Mouse (Mus musculus) testis, adult 2 months (tissue): ENCODE results near the gene Gm20388.

Source experiments
- CTCF ChIP-seq: fragments of 200-500 bp; IDR thresholded peaks from 2 replicates; pipeline ENCODE4 v1.5.1; 2012; ENCODE audit warnings: low read depth, mild to moderate bottlenecking, inconsistent platforms, low read length, moderate library complexity; ENCODE audit not compliant: control insufficient read depth, insufficient read depth, insufficient replicate concordance
- POLR2A ChIP-seq: fragments of 200-500 bp; IDR thresholded peaks from 2 replicates; pipeline ENCODE4 v1.6.1; 2012; ENCODE audit warnings: low read depth, mild to moderate bottlenecking, inconsistent platforms, low read length, moderate library complexity; ENCODE audit not compliant: control insufficient read depth

DNA sequence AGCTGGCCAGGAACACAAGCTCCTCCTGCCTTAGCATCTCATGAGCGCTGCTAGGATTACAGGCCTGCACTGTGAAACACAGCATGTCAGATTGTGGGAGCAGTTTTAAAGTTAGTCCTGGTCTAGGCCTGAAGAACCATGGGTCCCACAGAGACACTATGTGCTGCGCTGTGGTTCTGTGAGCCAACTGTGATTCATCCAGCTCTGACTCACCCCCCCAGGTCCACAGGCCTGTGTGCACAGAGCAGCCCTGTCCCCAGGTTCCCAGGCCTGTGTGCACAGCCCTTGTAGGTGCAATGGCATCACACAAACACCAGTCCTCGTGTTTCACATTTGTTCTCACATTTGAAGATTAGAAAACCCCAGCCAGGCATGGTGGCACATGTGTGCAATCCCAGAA lies 4420.5 kb downstream of the Gm20388 start:
- TF ChIP-seq CTCF, result no peak
- no peak for TF ChIP-seq POLR2A
